Mouse (Mus musculus) erythroblast, embryonic 14.5 days (primary cell): ENCODE results near the gene Rab22a.

ENCODE experiments used
- GATA1 ChIP-seq: IDR thresholded peaks from 2 replicates; pipeline ENCODE4 v1.6.1; 2012; ENCODE audit warnings: low read length, inconsistent platforms, mixed read lengths
- TAL1 ChIP-seq: IDR thresholded peaks from 3 replicates; pipeline ENCODE4 v1.6.1; 2012; ENCODE audit warnings: low read length, inconsistent platforms, mixed read lengths

GRCm38 (mm10) chr2:173672328-173672896 lies 12.9 kb downstream of the Rab22a start:
- TF ChIP-seq GATA1 (no peak), TAL1 (no peak)
